Mouse (Mus musculus): ENCODE data around the gene Cox20.
"Not testable (repeated sequence)": the region's sequence is repeated elsewhere in the genome, so short reads cannot be mapped to it uniquely, and the experiment has no call there.

Cox20 gene

GRCm38 (mm10) chr1:178318389-178319184, at the start of gene Cox20:
Gene Cox20 (plus strand): TSS chr1:178319130.
- DNase-seq (ENCODE audit: low read depth, low spot score): peak; percentile 98

DNA sequence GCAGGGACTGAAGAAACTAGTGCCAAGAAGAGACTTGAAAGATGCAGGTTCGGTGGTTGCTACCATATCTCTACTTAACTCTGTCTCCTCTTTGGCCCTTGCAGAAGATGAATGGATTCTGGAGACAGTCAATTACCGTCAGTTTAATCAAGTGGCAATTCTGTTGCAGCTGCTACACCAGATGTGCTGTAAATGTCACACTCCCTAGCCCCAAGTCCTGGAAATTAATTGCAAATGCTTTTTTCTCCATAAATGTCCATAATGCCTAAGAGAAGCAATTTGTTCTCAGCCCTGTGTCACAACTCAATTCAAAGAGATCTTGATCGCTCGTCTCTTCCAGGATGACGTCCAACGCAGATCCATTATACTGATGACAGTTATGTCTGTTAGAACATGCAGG, 48.3 kb upstream of the Cox20 start:
- no peak for DNase-seq (ENCODE audit: low read depth, low spot score)

- no peak for DNase-seq (ENCODE audit: low read depth, low spot score)
Measured at GRCm38 (mm10) chr1:178275174-178275730, 43.7 kb upstream of the Cox20 start.

GRCm38 (mm10) chr1:178275738-178276053, 43.2 kb upstream of the Cox20 start:
- DNase-seq (ENCODE audit: low read depth, low spot score): no peak

- no peak for DNase-seq (ENCODE audit: low read depth, low spot score)
Measured at GRCm38 (mm10) chr1:178276054-178276911, 42.6 kb upstream of the Cox20 start.

DNA sequence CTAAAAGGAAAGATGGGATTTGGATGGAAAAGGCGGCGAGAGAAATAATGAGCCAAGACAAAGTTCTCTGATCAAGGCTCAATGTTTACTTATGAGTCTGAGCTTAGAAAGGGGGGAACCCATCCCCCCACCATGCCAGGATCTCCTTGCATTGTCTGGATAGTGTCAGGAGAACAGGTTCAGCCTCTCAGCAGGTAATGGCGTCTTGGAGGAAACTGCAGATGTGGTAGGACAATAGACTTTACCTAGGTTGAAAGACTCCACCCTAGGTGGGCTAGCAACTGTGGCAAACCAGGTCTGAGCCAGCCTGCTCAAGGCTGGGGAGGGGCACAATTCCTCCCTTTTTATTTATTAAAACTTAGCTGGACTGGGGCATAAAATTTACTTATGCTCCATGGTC, 35.6 kb upstream of the Cox20 start:
- DNase-seq (ENCODE audit: low read depth, low spot score): not testable (repeated sequence)

DNA sequence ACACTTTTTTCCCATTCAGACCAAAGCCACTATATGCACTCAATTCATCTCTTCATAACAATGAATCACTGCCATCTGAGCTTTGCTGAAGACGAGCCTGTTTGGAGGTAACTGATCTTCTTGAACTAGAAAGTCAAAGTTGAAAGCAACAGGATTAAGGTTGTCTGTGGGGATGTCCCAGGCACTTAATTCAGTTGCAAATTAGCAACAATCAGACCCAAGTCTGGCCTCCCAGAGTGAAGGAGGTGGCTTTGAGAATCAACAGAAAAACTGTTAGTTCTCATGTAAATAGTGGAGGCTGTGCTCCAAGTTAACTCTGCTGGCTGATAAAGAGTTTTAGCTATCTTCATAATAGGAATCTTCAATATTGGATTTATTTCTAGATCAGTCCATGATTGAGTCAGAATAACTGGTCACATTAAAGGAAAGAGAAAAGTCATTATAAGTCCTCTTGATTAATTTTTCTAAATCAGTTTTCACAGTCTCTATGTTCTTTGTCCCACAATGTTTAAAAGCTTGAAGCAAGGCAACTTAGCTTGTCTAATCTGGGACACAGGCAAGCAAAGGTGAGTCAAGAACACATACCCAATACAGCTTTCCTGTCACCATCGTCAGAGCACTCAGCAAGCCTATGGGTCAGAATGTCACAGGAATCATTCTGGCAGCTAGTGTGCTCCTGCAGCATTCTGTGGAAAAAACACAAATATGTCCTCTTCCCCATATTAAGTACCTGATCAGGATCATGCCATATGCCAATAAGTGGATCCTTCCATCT, 34.8 kb upstream of the Cox20 start:
- DNase-seq (ENCODE audit: low read depth, low spot score): no peak

GRCm38 (mm10) chr1:178287601-178288176, 31.2 kb upstream of the Cox20 start:
- no peak for DNase-seq (ENCODE audit: low read depth, low spot score)

DNA sequence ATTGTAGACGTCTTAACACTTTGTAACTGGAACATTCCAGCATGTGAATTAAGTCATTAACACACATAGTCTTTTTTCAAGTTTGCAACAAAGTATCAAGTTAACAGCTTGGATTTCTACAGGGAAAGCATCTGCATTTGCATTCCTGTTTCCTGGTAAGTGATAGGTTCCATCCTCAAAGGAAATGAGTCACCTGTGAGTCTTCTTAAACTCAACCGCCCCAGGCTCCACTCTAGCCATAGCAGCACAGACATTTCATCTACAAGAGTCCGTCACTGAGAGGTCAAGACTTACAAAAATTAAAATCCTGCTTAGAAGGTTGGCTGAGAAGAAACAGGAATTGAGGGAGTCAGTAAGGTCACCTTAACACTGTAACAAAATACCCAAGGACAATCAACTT, 27.2 kb upstream of the Cox20 start:
- no peak for DNase-seq (ENCODE audit: low read depth, low spot score)

DNA sequence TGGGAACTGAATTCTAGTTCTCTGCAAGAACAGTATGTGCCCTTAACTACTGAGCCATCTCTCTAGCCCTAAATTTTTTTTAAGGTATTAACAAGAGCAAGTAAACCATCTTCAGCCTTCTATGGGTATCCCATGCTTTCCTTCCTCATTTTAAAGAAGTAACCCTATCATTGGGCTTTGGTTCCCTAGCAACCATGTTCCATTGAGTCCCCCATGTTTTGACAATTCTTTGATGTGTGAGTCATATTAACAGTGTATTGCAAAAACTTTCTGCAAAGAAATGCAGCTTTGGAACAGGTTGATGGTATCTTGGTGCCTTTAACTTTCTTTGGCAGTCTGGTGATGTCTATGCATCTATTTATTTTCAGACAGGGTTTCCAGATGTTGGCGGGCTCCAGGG, 24.9 kb upstream of the Cox20 start:
- no peak for DNase-seq (ENCODE audit: low read depth, low spot score)

DNA sequence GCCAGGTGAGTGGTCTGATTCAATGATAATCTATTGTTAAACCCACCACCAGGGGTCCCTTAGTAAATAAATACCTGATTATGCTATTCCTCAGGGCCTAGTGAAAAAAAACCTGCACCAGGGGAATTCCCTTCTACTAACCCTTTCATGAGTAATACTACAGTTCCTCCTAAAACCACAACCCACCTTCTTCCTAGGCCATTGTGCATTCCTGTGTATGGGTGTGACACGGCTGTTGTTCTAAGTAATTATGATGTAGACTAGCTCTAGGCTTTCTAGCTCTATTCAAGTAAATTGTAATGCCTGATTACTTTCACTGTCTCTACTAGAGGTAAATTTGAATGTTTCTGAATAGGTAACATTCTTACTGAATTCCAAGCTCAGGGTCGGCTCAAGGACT, 17.7 kb upstream of the Cox20 start:
- DNase-seq (ENCODE audit: low read depth, low spot score): not testable (repeated sequence)

- peak; percentile 77 for DNase-seq (ENCODE audit: low read depth, low spot score)
Measured at GRCm38 (mm10) chr1:178303425-178303824, 15.5 kb upstream of the Cox20 start.

GRCm38 (mm10) chr1:178309487-178309886, 9.4 kb upstream of the Cox20 start:
- no peak for DNase-seq (ENCODE audit: low read depth, low spot score)

- DNase-seq (ENCODE audit: low read depth, low spot score): peak; percentile 17
Measured at GRCm38 (mm10) chr1:178310128-178310527, 8.8 kb upstream of the Cox20 start.

GRCm38 (mm10) chr1:178313039-178313597, 5.8 kb upstream of the Cox20 start:
- DNase-seq (ENCODE audit: low read depth, low spot score): no peak

DNA sequence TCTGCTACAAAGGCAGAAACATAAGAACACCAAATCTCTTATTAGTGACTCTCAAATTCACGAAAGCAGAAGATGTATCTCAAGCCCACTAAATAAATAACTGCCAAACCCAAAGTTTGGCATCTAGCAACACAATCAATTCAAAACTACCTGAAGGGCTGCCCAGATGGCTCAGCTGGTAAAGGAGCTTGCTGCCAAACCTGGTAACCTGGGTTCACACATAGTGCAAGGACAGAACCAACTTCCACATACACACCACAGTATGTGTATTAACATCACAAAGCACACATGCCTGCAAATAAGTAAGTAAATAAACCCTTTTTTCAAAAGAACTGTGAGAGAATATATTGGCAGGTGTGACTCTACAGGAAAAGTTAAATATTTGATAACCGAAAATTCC, 4.7 kb upstream of the Cox20 start:
- DNase-seq (ENCODE audit: low read depth, low spot score): no peak

DNA sequence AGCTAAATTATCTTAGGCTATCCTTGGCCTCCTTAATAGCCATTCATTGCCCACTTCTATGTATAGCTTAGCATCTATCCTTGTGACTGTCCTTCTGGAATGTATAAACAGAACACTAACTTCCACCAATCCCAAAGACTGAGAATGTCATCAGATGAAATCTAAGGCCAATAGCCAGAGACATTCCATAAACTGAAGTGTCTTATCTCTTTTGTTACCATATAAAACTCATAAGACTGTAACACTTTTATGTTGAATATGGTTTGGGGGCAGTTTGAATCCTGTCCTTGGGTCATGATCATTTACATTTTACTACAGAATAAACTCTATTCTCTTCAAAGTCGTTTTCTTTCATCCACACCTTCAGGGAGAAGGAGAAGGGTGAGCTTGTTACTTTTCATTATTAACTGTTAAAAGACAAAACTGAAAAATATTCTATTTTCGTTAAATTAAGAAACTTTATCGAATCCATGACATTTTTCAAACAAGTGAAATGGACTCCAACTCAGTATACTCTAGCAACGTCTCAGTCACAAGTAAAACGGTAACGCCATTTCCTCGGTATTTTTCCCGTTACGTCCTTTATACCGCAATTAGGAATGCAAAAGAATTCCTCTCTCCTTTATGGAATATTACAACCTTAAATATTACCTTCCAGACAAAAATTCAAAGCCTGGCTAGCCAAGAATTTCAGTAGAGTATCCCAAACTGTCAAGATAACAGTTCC, 1.5 kb upstream of the Cox20 start:
- no peak for DNase-seq (ENCODE audit: low read depth, low spot score)

DNA sequence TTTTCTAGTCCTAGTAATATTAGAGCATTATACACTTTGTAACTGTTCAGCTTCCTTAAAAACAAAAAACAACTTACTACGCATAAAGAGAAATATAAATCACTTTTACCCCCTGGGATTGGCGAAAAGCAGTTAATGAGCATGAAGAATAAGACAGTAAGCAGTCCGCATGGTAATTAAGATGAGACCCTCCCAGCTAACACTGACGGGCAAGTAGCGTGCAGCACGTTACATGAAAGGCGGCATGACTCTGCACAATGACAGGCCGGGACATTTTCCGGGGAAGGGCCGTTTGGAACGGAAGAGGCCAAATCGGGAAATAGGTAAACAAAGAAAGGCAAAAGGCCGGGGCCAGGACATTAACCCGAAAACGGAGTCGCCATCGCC, 935 bp upstream of the Cox20 start:
- no peak for DNase-seq (ENCODE audit: low read depth, low spot score)

GRCm38 (mm10) chr1:178319295-178320037, 536 bp downstream of the Cox20 start:
- no peak for DNase-seq (ENCODE audit: low read depth, low spot score)

Measured in A20 (cell line).